Mouse (Mus musculus) heart, postnatal 4 days (tissue): Measurements from ENCODE around the gene Cav3. TPM values are rescaled to one million over a fixed set of nuclear protein-coding genes. Genes with fewer than 3 reads are reported as not detected.

Experiments
- DNase-seq: peaks from one replicate; pipeline ENCODE4 v3.0.0; 2021
- total RNA-seq, 2 experiments: library from RNA; stranded (reverse); gene quantifications; 2 replicates each; pipeline ENCODE4 v1.2.3; 2021

Cav3 gene
- total RNA-seq, 2 experiments from 2014 or later: 154 to 182 TPM

DNA sequence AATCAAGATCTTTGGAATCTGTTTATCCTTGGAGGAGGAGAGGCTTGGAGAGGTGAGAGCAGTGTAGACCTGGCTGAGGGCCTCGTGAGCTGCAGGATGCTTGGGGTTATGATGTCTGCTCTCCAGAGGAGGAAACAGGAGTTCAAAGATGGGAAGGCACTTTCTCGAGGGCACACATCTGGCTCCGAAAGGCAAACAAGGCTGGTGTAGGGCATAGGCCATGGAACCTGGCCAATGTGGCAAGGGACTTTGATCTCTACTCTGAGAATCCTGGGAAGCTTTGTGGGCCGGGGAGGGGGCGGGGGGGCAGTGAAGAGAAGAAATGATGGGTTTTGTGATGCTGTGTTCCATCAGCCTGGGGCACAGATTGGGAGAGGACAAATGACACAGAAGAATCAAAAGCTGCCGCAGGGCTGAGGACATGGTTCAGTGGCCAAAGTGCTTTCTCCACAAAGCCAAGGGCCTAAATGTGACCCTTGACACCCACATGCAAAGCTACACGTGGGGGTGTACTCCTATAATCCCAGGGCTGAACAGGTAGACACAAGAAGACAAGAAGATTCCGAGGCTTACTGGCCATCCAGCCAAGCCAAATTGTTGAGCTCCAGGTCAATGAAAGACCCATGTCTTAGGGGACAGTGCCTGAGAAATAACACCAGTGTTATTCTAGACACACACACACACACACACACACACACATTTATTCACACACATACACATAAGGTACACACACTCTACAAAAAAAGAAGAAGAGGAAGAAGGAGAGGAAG, 37.2 kb downstream of the Cav3 start:
- DNase-seq: no peak

DNA sequence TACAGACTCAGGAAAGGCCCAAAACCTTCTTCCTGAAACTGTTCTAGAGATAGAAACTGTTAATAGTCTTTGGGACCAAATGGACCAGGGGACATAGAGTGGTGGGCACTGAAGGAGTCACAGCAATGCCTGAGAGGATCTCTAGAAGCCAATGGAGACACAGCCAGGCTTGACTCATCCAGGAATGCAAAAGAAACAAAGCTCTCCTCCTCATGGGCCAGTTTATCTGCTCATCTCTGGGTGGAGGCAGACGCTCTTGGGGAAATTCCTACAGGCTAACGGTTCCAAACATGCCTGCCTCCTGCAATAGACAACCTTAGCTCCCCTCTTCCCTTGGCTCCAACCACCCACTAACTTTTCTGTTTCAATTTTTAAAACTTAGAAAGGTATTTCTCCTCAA, 38.2 kb downstream of the Cav3 start:
- no peak for DNase-seq

GRCm38 (mm10) chr6:112498716-112499115, 39.4 kb downstream of the Cav3 start:
- DNase-seq: no peak

GRCm38 (mm10) chr6:112499456-112499855, 40.2 kb downstream of the Cav3 start:
- no peak for DNase-seq

GRCm38 (mm10) chr6:112501156-112501555, 41.9 kb downstream of the Cav3 start:
- DNase-seq: peak; percentile 31

GRCm38 (mm10) chr6:112507617-112508016, 48.3 kb downstream of the Cav3 start:
- DNase-seq: no peak

- DNase-seq: no peak
Measured at GRCm38 (mm10) chr6:112509590-112510131, 50.4 kb downstream of the Cav3 start.

- DNase-seq: no peak
Measured at GRCm38 (mm10) chr6:112510346-112510745, 51.0 kb downstream of the Cav3 start.

GRCm38 (mm10) chr6:112514591-112514990, 55.3 kb downstream of the Cav3 start:
- DNase-seq: no peak

DNA sequence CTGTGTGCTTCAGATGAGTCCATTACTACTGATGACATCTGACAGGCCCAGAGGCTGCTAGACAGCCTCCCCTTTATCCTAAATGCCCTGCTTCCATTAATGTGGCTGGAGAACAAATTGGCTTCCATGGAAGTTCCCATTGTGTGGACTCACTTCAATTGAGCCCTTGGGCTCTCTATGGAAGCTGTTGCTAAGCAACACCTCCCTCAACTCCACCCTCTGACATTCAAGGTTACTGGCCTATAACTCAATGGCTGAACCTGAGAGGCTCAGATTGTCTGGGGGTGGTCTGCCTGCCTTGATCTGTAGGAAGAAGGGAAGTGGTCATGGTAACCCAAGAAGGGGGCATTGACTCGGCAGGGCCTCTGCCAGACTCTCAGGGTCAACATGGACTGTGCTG, 57.2 kb downstream of the Cav3 start:
- DNase-seq: no peak

DNA sequence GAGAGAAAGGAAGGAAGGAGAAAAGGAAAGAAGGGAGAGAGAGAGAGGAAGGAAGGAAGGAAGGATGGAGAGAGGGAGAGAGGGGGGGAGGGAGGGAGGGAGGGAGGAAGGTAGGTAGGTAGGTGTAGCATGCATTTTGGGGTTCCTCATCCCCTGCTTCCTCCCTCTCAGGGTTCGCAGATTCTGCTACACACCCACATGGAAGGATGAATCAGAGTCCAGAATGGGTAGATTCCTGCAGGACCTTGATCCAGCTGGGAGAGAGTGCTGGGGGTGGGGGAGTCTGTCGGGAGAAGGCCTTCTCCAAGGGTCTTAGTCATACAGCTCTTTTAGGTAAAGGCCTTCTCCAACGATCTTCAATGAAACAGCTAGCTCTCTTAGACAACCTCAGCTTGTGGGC, 58.3 kb downstream of the Cav3 start:
- no peak for DNase-seq

DNA sequence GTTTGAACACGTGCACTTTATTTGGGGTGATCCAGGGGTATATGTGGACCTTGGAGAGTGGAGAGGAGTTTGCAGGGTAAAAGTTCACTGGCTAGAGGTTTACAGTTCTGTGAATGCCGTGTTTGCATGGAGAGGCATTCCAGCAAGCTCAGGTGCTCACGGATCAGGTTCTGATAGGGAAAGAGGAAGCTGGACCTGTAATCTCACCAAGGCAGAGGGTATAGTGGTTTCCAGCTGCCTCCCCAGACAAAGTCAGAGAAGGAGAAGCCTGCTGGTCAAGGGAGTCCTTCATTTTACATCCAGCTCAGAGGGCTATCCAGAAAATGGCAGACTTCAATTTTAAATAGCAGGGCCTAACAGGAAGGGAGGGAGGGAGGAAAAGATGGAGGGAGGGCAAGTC, 58.7 kb downstream of the Cav3 start:
- DNase-seq: no peak

Other genes with a start within 250 kb of the Cav3 start
- gene Lmcd1, start 185.7 kb upstream of the Cav3 start, total RNA-seq: 10 to 100 TPM; 55.0 to 63.0 TPM
- gene Ssu2, start 71.5 kb upstream of the Cav3 start, total RNA-seq: 1 to 10 TPM; 3.9 to 4.1 TPM
- gene Oxtr, start 30.4 kb downstream of the Cav3 start, total RNA-seq: under 1 TPM; 0.07 to 0.14 TPM
- gene Rad18, start 237.2 kb downstream of the Cav3 start, total RNA-seq: 10 to 100 TPM; 12.7 to 12.8 TPM